Mouse (Mus musculus) lung, adult 2 months (tissue): Measurements from ENCODE around the gene Rraga. TPM values are rescaled to one million over a fixed set of nuclear protein-coding genes. Genes with fewer than 3 reads are reported as not detected.
"Not testable (repeated sequence)": the region's sequence is repeated elsewhere in the genome, so short reads cannot be mapped to it uniquely, and the experiment has no call there.

ENCODE experiments used
- DNase-seq: peaks from one replicate; pipeline ENCODE4 v3.0.0; 2022
- H3K4me1 ChIP-seq: fragments of 200-500 bp; 2 replicates; pipeline ENCODE4 v1.6.1; 2011; ENCODE audit warnings: low read length; ENCODE audit not compliant: control insufficient read depth, insufficient read depth
- H3K4me3 ChIP-seq: fragments of 200-500 bp; replicated peaks from 2 replicates; pipeline ENCODE3; 2011; ENCODE audit warnings: low read depth, mild to moderate bottlenecking, control low read depth, low read length; ENCODE audit errors: extremely low read depth
- CTCF ChIP-seq: fragments of 200-500 bp; IDR thresholded peaks from 2 replicates; pipeline ENCODE4 v1.5.1; 2011; ENCODE audit warnings: mild to moderate bottlenecking, low read length, control low read depth; ENCODE audit not compliant: insufficient read depth
- POLR2A ChIP-seq: fragments of 200-500 bp; IDR thresholded peaks from 2 replicates; pipeline ENCODE4 v1.6.1; 2011; ENCODE audit warnings: low read depth, mild to moderate bottlenecking, control low read depth, low read length, borderline replicate concordance; ENCODE audit errors: extremely low read depth
- whole genome bisulfite sequencing: fragments of 180-500 bp; shearing (Covaris S2); methylation state at CpG from one replicate; pipeline ENCODE4 v1.1.7; 2018; 5-methylcytosine and 5-hydroxymethylcytosine counted together
- polyA plus RNA-seq: library from polyadenylated mRNA; depleted of rRNA; stranded (reverse); fragments of >200 nt; gene quantifications from 2 replicates; pipeline ENCODE4 v1.2.3, GENCODE M21; 2012; rRNA removed

Gene Rraga
- polyA plus RNA-seq, 1 experiment = 42.0 TPM

DNA sequence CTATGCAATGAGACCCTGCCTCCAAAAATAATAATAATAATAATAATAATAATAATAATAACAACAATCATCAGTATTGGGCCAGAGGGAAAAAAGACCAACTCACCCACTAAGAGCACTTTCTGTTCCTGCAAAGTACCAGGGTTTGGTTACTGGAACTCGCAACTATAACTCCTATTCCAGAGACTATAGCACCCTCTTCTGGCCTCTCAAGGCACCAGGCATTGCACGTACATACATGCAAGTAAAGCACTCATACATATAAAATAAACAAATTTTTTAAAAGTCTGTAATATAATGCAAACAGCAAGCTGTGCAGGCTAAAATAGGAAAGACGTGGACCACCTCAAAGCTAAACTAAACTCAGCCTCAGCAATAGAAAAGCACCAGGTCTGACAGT is 12.8 kb downstream of the Rraga start:
- TF ChIP-seq CTCF = no peak
- TF ChIP-seq POLR2A = no peak
- no peaks in the 10 kb centered on the region for H3K4me1 ChIP-seq
- WGBS = 78% methylated on average over 3 of the region's 3 CpGs
- DNase-seq = no peak
- no peak overlapping the region for H3K4me3 ChIP-seq

- no peak for TF ChIP-seq POLR2A
- no peak for TF ChIP-seq CTCF
- DNase-seq = no peak
- 93% methylated on average over 2 of the region's 2 CpGs for WGBS
- Histone ChIP-seq H3K4me3 (no peak overlapping the region), H3K4me1 (no peaks in the 10 kb centered on the region)
Observed at GRCm38 (mm10) chr4:86591304-86591703, 15.8 kb downstream of the Rraga start.

DNA sequence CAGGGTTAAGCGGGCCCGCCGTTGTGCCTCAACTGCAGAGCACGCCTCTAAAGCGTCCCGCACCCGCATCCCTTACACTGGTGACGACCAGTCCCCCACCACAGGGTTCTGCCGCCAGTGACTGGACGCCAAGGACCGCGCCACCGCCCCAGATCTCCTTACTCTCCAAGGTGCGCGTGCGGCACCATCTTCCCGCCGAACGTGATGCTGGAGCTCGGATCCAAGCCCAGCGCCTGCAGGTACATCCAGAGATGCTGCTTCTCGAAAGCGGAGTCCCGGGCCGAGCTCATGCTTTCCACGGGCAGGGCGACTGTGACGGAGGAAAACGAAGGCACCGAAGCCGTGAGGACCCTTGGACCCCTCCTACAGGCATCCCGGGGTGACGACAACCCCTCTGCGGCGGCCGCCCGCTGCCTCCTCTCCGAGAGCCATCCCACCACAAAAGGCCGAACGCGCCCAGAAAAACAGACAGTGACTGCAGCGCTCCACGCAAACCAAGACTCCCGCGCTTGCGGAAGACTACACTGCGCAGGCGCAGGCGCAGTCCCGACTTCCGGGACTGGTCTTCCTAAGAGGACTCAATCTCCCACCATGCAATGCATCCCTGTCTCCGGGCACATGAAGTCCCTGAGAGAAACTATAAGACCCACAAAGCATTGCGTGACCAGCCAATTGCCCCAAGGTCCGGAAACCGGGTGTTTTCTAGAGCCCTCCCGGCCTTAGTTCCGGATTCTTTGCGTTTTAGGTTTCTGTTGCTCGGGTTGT is 36.2 kb downstream of the Rraga start, which contains the start of gene Haus6:
Gene Haus6 (minus strand): TSS at position 532 of the 765 bp plus-strand sequence.
- Histone ChIP-seq H3K4me3 (peak within 1 kb of the TSS; percentile 91), H3K4me1 (peaks cover 3% of the 10 kb centered on the region; the same call in 1 of the 2 replicates)
- WGBS = under 1% methylated on average over 59 of the region's 59 CpGs
- DNase-seq = peak; percentile 83
- TF ChIP-seq POLR2A = no peak; the same call in 1 of the 2 replicates
- TF ChIP-seq CTCF = no peak

DNA sequence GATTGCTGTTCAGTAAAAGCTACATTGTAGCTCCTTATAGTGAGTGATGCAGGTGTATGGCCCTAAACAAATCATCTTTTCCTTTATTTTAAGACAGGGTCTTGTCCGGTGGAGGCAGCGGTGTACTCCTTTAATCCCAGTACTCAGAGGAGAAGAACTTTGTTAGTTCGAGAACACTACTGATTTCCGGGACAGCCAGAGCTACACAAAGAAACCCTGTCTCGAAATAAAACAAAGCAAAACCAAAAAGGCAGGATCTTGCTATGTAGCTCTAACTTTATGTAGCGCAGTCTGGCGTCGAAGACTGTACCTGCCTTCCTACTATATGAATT is 36.8 kb downstream of the Rraga start:
- H3K4me1 ChIP-seq = peaks cover 3% of the 10 kb centered on the region; the same call in 1 of the 2 replicates
- TF ChIP-seq CTCF (no peak), POLR2A (no peak)
- 21% methylated on average over 8 of the region's 8 CpGs for WGBS
- DNase-seq = no peak
- H3K4me3 ChIP-seq = peak overlapping the region; percentile 55

DNA sequence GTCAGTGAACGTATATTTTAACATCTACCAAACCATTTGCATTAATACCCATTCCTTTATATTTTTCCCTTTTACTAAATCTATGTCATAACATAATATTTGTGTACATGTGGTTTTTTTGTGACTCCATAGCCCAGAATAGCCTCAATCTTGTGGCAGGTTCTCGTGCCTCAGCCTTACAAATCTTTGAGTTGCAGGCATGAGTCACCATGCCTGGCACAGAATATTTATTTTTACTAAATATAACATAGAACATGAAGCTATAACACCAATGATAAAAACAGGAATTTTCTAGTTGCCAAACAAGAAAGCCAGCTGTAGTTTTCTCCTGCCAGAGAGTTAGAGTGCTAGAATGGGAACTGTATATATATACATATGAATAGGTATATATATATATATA is 45.0 kb downstream of the Rraga start:
- H3K4me1 ChIP-seq = no peaks in the 10 kb centered on the region
- 52% methylated on average over 2 of the region's 2 CpGs for WGBS
- DNase-seq = no peak
- no peak overlapping the region for H3K4me3 ChIP-seq
- TF ChIP-seq POLR2A (no peak), CTCF (no peak)

- no peak for TF ChIP-seq CTCF
- no peak for TF ChIP-seq POLR2A
- WGBS = 39% methylated on average over 3 of the region's 3 CpGs
- no peak overlapping the region for H3K4me3 ChIP-seq
- no peak for DNase-seq
- no peaks in the 10 kb centered on the region for H3K4me1 ChIP-seq
Observed at GRCm38 (mm10) chr4:86622116-86622515, 46.6 kb downstream of the Rraga start.

DNA sequence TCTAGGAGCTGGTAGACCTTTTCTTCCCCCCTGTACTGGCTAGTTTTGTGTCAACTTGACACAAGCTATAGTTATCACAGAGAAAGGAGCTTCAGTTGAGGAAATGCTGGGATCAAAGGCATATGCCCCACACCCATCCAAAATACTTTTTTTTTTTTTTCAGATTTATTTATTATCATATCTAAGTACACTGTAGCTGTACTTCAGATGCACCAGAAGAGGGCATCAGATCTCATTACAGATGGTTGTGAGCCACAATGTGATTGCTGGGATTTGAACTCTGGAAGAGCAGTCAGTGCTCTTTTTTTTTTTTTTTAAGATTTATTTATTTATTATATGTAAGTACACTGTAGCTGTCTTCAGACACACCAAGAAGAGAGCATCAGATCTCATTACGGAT is 47.1 kb downstream of the Rraga start:
- WGBS = 86% methylated on average over 1 of the region's 1 CpGs
- H3K4me1 ChIP-seq, DNase-seq, H3K4me3 ChIP-seq: not testable (repeated sequence)

GRCm38 (mm10) chr4:86625463-86625862 is 50.0 kb downstream of the Rraga start:
- no peaks in the 10 kb centered on the region for H3K4me1 ChIP-seq
- no peak for DNase-seq
- H3K4me3 ChIP-seq = no peak overlapping the region
- no peak for TF ChIP-seq CTCF
- TF ChIP-seq POLR2A = no peak
- WGBS = 62% methylated on average over 5 of the region's 5 CpGs

- not testable (repeated sequence) for H3K4me1 ChIP-seq, H3K4me3 ChIP-seq, DNase-seq
- WGBS = 85% methylated on average over 7 of the region's 7 CpGs
Observed at GRCm38 (mm10) chr4:86626496-86626895, 51.0 kb downstream of the Rraga start.

Other genes with a start within 250 kb of the Rraga start
- not detected in 2 replicates for gene Saxo1, start 17.3 kb upstream of the Rraga start, polyA plus RNA-seq
- 9.5 and 9.6 TPM in 2 replicates for gene Haus6, start 36.4 kb downstream of the Rraga start, polyA plus RNA-seq
- 165 and 207 TPM in 2 replicates for gene Plin2, start 94.4 kb downstream of the Rraga start, polyA plus RNA-seq
- gene Dennd4c, start 172.9 kb downstream of the Rraga start, polyA plus RNA-seq = 5.9 and 7.3 TPM in 2 replicates